Mouse (Mus musculus): ENCODE results near the gene Mbd3. TPM values are rescaled to one million over a fixed set of nuclear protein-coding genes. Genes with fewer than 3 reads are reported as not detected.
"Not testable (repeated sequence)": the region's sequence is repeated elsewhere in the genome, so short reads cannot be mapped to it uniquely, and the experiment has no call there.

Gene Mbd3
- total RNA-seq, 1 experiment from 2014 or later = 139 TPM

- no peak for DNase-seq
These were observed 27.9 kb downstream of the Mbd3 start for GRCm38 (mm10) chr10:80371411-80371966.

- DNase-seq = no peak
These were observed 29.2 kb downstream of the Mbd3 start for GRCm38 (mm10) chr10:80369995-80370747.

DNA sequence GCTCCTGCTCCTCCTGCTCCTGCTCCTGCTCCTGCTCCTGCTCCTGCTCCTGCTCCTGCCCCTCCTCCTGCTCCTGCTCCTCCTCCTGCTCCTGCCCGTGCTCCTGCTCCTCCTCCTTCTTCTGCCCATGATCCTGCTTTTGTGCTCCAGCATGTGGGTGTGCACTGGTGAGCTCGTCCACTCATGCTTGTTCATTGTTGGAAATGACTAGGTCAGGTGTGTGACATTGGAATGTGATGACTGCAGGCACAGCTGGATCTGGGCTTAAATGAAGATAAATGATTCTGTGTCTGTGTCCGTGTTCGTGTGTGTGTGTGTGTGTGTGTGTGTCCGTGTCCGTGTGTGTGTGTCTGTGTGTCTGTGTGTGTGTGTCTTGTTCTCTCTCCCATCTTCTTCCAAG is 31.0 kb downstream of the Mbd3 start:
- DNase-seq = no peak

- DNase-seq = no peak
These were observed 31.4 kb downstream of the Mbd3 start for GRCm38 (mm10) chr10:80367954-80368353.

- DNase-seq = no peak
These were observed 33.6 kb downstream of the Mbd3 start for GRCm38 (mm10) chr10:80365736-80366135.

DNA sequence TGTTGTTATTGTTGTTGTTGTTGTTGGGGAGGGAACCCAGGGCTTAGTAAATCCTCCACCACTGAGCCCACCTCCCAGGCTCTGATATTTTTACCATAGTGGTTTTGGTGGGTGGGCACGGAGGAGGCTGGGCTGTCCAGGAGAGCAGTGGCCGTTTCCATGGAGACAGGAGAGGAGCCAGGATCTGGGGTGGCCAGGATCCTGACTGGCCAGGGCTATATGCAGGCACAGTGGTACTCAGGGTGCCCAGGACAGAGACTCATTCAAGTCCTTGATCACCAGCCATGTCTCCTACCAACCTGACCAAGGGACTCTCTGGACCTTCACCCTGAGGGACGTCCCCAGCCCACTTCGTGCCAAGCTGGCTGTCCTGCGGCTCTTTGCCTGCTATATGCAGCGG is 35.6 kb downstream of the Mbd3 start:
- DNase-seq = no peak

DNA sequence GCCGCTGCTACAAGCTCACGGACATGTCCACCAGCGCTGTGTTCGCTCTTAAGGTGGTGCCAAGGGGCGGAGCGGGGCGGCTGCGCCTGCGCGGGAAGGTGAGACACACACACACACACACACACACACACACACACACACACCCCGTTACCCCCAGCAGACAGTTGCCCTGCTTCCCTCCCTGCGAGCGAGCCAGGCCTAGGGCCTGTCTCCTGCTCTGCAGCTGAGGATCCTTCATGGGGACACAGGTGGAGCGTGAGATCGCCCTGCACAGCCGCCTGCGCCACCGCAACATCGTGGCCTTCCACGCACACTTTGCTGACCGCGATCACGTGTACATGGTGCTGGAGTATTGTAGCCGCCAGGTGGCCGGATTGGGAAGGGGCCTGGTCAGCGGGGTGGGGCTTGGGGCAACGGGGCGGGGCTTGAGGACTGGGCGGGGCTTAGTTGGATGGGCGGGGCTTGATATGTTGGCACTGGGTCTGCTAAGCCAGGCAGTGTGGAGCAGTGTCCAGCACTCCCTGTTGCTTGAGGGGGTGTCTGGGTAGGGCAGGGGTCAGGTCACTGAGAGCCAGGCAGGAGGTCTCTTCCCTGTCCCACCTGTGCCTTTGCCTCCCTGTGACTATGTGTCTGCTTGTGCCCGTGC is 41.2 kb downstream of the Mbd3 start:
- peak; percentile 50 for DNase-seq

GRCm38 (mm10) chr10:80357336-80357735 is 42.0 kb downstream of the Mbd3 start:
- DNase-seq = no peak

- no peak for DNase-seq
These were observed 42.6 kb downstream of the Mbd3 start for GRCm38 (mm10) chr10:80356737-80357136.

DNA sequence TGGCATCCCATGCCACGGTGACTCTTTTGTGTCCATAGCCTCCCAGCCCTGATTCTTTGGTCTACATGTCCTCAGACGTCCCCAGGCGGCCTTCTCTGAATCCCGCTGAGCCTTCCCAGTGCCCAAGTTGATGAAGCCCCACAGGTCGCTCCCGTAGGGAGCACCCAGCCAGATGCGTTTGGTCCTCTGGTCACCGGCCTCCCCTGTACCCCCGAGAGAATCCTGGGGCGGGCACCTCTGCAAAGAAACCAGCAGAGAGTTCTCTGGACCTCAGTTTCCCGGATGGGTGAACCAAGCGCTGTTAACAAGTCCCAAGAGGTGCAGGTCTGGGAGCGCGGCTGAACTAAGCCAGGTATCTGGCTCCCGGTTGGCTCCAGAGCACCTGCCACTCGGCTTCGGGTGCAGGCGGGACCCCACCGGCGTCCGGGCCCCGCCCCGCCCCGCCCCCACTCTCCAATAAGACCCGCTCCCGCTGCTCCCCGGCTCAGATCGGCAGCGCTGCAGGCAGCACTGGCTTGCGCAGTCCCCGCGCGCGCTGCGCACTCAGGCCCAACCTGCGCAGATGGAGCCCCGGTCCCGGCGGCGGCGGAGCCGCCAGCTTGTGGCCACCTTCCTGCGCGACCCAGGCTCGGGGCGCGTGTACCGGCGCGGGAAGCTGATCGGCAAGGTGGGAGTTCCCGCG is 43.2 kb downstream of the Mbd3 start, which contains the start of gene Plk5:
Gene Plk5, plus strand, starts transcription at position 459 of the 682 bp plus-strand sequence.
- DNase-seq = no peak

- no peak for DNase-seq
These were observed 43.9 kb downstream of the Mbd3 start for GRCm38 (mm10) chr10:80355431-80355830.

- no peak for DNase-seq
These were observed 46.6 kb downstream of the Mbd3 start for GRCm38 (mm10) chr10:80352727-80353126.

- no peak for DNase-seq
These were observed 47.5 kb downstream of the Mbd3 start for GRCm38 (mm10) chr10:80351896-80352295.

DNA sequence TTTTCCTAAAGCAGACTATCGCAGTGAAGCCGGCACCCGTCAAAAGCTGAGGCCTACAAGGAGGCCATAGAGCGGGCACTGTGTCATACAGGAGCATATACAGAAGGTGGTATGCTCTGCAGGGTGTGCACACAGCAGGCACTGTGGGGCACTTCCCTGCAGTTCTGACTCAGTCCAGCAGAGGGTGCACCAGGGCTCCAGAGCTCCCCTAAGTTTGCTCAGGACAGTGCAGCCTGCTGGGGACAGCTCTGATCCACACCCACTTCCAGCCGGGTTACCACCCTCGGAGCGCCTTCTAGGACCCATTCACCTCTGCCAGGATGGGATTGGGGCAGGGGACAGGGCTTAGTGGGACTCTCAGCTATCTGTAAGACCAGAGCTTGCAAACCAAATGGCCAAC is 49.1 kb downstream of the Mbd3 start:
- peak; percentile 86 for DNase-seq

DNA sequence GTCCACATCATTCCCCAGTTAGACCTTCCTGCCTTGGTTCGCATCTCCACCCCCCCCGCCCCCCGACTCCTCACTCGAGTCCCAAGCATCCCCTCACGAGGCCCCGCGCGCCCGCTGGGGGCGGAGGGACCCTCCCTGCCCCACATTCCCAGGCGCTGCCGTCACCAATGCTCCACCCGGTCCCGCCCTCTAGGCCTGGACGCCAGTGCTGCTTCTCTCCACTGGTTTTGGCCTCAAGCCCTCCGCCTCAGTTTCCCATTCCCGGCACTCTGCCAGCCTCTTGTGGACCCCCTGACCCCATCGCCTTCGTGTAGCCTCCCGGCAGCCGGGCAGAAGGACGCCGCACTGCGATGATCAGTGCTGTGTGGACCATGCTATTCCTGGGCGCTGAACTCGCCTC is 50.4 kb downstream of the Mbd3 start:
- DNase-seq = no peak

GRCm38 (mm10) chr10:80348244-80348781 is 51.0 kb downstream of the Mbd3 start, which contains the start of gene Adamtsl5:
Gene Adamtsl5, minus strand, starts transcription at chr10:80348412.
- DNase-seq = peak; percentile 51

DNA sequence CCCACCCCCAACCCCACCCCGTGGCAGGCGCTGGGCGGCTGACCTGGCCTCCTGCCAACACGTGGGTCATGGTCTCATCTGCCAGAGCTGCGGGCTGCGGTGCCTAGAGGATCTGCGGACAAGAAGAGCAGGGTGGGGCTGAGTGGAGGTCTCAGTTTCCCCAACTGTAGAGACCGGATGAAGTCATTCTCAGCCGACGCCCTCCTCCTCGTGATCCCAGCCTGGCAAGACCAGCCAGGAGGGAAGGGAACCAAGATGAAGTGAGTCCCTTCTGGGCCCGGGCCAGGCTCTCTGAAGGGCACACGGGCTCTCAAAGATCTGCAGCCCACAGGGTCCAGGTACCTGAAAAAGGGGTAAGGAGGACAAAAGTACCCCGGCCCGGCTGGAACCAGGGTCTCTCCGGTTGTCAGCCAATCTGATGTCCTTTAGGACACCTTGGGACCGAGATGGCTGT is 51.8 kb downstream of the Mbd3 start:
- DNase-seq = no peak

DNA sequence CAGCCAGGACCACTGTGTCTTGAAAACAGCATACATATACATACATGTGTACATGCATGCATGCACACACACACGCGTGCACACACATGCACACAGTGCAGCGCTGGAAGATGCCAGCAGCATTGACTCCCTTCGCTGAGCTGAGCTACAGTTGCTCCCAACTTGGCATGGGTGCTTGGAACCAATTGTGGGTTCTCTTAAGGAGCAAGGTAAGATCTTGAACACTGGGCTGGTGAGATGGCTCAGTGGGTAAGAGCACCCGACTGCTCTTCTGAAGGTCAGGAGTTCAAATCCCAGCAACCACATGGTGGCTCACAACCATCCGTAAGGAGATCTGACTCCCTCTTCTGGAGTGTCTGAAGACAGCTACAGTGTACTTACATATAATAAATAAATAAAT is 53.4 kb downstream of the Mbd3 start:
- DNase-seq = not testable (repeated sequence)

- no peak for DNase-seq
These were observed 54.2 kb downstream of the Mbd3 start for GRCm38 (mm10) chr10:80345122-80345521.

- no peak for DNase-seq
These were observed 55.2 kb downstream of the Mbd3 start for GRCm38 (mm10) chr10:80344131-80344661.

DNA sequence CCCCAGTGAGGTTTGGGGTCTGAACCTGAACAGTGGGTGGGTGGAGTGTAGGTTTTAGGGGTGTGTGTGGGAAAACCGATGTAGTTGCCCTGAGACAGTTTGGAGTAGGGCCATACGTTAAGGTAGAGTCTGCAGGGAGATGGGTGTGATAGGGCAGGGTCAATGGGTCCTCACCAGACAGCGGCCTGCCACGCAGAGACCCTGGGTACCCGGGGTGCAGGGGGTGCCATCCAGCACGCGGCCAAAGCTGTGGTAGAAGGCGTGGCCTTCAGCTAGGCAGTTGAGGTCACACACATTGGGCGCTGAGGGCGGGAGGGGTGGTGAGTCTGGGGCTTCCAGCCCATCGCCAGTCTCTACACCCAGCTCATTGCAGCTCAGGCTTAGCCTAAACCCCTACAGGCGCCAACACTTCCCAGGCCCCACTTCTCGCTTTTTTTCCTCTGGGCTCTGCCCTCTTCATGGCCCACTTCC is 55.9 kb downstream of the Mbd3 start:
- DNase-seq = no peak

Measured in adrenal gland, postnatal 25 days (tissue).